Mouse (Mus musculus) activated CD4-positive, CD25-positive, alpha-beta regulatory T cell, adult 9 weeks (primary cell): ENCODE results near the gene Fez2. TPM values are rescaled to one million over a fixed set of nuclear protein-coding genes. Genes with fewer than 3 reads are reported as not detected.

Experiments used
- polyA plus RNA-seq: library from polyadenylated mRNA; unstranded; fragments of 100-300 nt; shearing (Covaris generic); gene quantifications from one replicate; pipeline ENCODE4 v1.2.1, GENCODE M21; 2017

The Fez2 gene
- 20.5 TPM for polyA plus RNA-seq

DNA sequence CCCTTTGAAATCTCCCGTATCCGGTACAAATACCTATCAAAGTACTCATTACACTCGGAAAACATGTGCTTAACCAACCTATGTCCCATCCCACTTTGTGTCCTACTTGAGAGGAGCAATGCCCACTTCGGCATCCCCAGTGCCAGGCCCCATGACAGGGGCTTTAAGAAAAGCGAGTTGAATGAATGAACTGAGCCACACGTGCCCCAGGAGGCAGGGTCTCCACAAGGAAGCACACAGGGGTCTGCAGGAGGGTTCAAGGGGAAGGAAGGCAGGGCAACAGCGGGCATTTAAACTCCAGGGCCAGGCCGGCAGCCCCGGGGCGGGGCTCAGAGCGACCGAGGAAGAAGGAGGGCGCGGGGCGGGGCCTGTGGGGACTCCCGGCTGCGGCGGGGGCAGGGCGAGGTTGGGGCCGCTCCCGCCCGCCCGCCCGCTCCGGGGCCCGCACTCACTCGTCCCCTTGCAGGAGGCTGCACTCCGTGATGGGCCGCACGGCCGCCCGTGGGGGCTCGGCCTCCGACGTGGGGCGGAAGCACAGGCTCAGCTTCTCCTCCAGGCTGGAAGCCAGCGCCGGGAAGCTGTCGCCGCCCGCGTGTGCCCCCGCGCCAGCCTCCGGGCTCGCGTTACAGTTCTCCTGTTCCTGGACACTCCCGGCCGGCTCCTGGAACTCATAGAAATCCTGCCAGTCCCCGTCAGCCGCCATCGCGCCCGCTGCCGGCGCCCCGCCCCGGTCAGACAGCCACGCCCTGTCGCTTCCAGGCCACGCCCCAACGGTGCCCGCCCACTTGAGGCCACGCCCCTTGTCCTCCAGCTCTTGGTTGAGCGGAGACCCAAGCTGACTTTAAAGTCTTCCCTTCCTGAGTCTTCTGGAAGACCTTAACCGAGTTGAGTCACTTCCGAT is at the start of gene Fez2:
Fez2 (minus strand) TSS at position 772 of the 901 bp plus-strand sequence.

Other genes starting within 250 kb of the Fez2 start
- gene Crim1, start 217.9 kb downstream of the Fez2 start, polyA plus RNA-seq: 3.1 TPM
- gene Vit, start 89.9 kb upstream of the Fez2 start, polyA plus RNA-seq: not detected